Mouse (Mus musculus): ENCODE data around the gene Slc37a4. TPM values are rescaled to one million over a fixed set of nuclear protein-coding genes. Genes with fewer than 3 reads are reported as not detected.
A peak's percentile ranks its signal among the peaks of the same experiment; 100 is the strongest.

Slc37a4 gene
- 37.8 and 38.1 TPM in 2 replicates for polyA plus RNA-seq (2014; fragmentation: Nextera tagmentation; extraction: Ambion mirVana)

DNA sequence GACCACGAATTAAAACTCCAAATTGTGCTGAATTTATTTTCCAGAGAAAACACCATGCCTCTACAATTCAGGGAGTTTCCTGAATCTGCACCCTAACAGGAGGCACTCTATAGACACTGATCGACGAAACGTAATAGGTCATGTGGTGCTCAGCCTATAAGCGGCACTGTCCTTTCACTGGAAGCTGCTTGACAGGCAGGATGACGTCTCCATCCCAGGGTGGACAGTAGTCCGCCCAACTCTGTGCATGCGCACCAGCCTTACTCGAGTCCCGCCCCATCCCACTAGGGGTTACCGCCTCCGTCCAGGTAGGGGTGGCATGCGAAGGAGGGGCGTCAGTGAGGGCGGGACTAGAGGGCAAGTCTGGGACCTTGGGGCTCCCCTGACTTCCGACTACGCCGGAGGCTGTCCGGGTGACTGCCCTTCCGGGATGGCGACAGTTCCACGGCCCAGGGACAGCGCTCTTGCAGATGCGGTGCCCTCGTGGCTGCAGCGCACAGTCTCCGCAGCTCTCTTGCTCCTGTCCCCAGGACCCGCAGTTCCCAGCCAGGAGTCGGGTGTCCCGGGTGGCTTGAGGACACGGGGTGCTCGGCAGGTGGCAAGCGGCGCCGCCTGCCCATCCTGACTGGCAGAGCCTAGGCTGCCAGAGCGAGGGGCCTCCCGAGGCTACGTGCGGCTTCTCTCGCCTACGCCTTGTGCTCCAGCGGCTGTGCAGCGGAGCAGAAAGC is at the start of gene Slc37a4:
Gene Slc37a4 (plus strand): TSS at position 169 of the 728 bp plus-strand sequence.
- under 1% methylated on average over 43 of the region's 43 CpGs for WGBS

DNA sequence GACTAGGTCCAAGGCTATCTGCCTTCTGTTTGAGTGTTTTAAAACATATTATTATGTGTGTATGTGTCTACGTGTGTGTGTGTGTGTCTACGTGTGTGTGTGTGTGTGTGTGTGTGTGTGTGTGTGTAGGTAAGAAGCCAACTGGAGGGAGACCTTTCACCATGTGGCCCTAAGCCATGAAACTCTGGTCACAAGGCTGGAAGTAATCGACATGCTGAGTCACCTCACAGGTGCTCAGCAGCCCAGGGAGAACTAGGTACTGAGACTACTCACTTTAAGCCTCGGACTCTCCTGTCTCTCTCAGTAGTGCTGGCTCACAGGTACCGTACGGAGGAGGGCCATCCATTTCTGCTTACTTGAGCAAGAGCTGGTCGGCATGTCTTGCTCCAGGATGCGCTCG is 49.5 kb upstream of the Slc37a4 start:
- no peak overlapping the region for H3K4me3 ChIP-seq (ENCODE audit: low read depth, low read length)
- 90% methylated on average over 9 of the region's 9 CpGs for WGBS
- H3K27ac ChIP-seq (ENCODE audit: low read depth): no peak overlapping the region
- DNase-seq (ENCODE audit: low spot score) (no peak), ATAC-seq (replicated peaks; ENCODE audit: low FRiP score, low TSS enrichment, low read depth) (no peak)
- peaks cover 57% of the 10 kb centered on the region for H3K36me3 ChIP-seq (ENCODE audit: control insufficient read depth, insufficient read depth, low read length)
- H3K4me1 ChIP-seq (replicated peaks; ENCODE audit: control insufficient read depth, insufficient read depth, low read length): peaks cover 9% of the 10 kb centered on the region
- H3K9me3 ChIP-seq (ENCODE audit: control insufficient read depth, low read length): no peaks in the 10 kb centered on the region
- no peak overlapping the region for H3K4me2 ChIP-seq (ENCODE audit: low read length)
- no peak overlapping the region for H3K9ac ChIP-seq (ENCODE audit: low read length)
- H3K27me3 ChIP-seq (replicated peaks; ENCODE audit: control insufficient read depth, insufficient read depth, low read length): no peaks in the 10 kb centered on the region

More for the DNA sequence above, at the start of gene Slc37a4:
- Histone ChIP-seq H3K9ac (ENCODE audit: low read length) (peak within 1 kb of the TSS; percentile 72), H3K27me3 (replicated peaks; ENCODE audit: control insufficient read depth, insufficient read depth, low read length) (no peaks in the 10 kb centered on the region), H3K4me2 (ENCODE audit: low read length) (peak within 1 kb of the TSS; percentile 87), H3K9me3 (ENCODE audit: control insufficient read depth, low read length) (no peaks in the 10 kb centered on the region), H3K4me1 (replicated peaks; ENCODE audit: control insufficient read depth, insufficient read depth, low read length) (peaks cover 5% of the 10 kb centered on the region; the same call in 1 of the 2 replicates), H3K36me3 (ENCODE audit: control insufficient read depth, insufficient read depth, low read length) (peaks cover 35% of the 10 kb centered on the region), H3K27ac (ENCODE audit: low read depth) (peak within 1 kb of the TSS; percentile 65), H3K4me3 (ENCODE audit: low read depth, low read length) (peak within 1 kb of the TSS; percentile 83)
- ATAC-seq (replicated peaks; ENCODE audit: low FRiP score, low TSS enrichment, low read depth): peak; percentile 96
- peak; percentile 91 for DNase-seq (ENCODE audit: low spot score)

DNA sequence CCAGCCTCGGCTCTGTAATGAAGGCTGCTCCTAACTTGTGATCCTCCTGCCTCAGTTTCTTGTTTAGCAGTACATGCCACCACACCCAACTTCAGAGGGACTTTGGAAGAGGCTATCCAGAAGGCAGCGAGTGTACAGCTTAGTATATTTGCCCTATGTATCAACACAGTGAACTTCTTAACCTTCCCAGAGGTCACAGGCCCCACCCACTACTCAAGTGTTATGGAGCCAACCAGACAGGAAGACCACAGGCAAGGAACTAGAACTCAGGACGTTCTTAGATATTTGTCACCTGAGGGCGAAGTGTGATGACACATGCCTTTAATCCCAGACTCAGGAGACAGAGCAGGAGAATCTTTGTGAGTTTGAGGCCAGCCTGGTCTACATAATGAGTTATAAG is 49.0 kb upstream of the Slc37a4 start:
- H3K36me3 ChIP-seq (ENCODE audit: control insufficient read depth, insufficient read depth, low read length): peaks cover 61% of the 10 kb centered on the region
- H3K4me2 ChIP-seq (ENCODE audit: low read length): no peak overlapping the region
- no peaks in the 10 kb centered on the region for H3K9me3 ChIP-seq (ENCODE audit: control insufficient read depth, low read length)
- no peak overlapping the region for H3K4me3 ChIP-seq (ENCODE audit: low read depth, low read length)
- no peak for ATAC-seq (replicated peaks; ENCODE audit: low FRiP score, low TSS enrichment, low read depth)
- DNase-seq (ENCODE audit: low spot score): no peak
- H3K4me1 ChIP-seq (replicated peaks; ENCODE audit: control insufficient read depth, insufficient read depth, low read length): peaks cover 6% of the 10 kb centered on the region
- no peaks in the 10 kb centered on the region for H3K27me3 ChIP-seq (replicated peaks; ENCODE audit: control insufficient read depth, insufficient read depth, low read length)
- no peak overlapping the region for H3K9ac ChIP-seq (ENCODE audit: low read length)
- 92% methylated on average over 4 of the region's 4 CpGs for WGBS
- H3K27ac ChIP-seq (ENCODE audit: low read depth): no peak overlapping the region

DNA sequence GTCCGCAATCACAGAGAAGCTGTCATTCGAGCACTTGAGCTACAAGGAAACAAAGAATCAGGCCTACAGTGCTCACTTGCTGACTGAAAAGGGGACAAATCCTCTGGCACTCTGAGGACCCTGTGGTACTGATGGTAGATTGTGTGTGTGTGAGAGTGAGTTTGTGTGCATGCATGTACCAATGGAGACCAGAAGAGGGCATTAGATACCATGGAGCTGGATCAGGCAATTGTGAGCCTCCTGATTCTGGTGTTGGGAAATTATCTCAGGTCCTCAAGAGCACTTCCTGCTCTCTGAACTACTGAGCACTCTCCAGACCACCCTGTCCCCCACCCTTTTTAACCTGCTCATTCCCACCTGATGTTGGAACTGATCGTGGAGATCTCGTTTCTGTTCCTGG is 48.1 kb upstream of the Slc37a4 start:
- H3K27me3 ChIP-seq (replicated peaks; ENCODE audit: control insufficient read depth, insufficient read depth, low read length): no peaks in the 10 kb centered on the region
- H3K4me1 ChIP-seq (replicated peaks; ENCODE audit: control insufficient read depth, insufficient read depth, low read length): no peaks in the 10 kb centered on the region
- WGBS: 98% methylated on average over 4 of the region's 4 CpGs
- no peak overlapping the region for H3K9ac ChIP-seq (ENCODE audit: low read length)
- ATAC-seq (replicated peaks; ENCODE audit: low FRiP score, low TSS enrichment, low read depth) (no peak), DNase-seq (ENCODE audit: low spot score) (no peak)
- no peak overlapping the region for H3K4me2 ChIP-seq (ENCODE audit: low read length)
- H3K27ac ChIP-seq (ENCODE audit: low read depth): no peak overlapping the region
- peaks cover 70% of the 10 kb centered on the region for H3K36me3 ChIP-seq (ENCODE audit: control insufficient read depth, insufficient read depth, low read length)
- H3K4me3 ChIP-seq (ENCODE audit: low read depth, low read length): no peak overlapping the region
- no peaks in the 10 kb centered on the region for H3K9me3 ChIP-seq (ENCODE audit: control insufficient read depth, low read length)

DNA sequence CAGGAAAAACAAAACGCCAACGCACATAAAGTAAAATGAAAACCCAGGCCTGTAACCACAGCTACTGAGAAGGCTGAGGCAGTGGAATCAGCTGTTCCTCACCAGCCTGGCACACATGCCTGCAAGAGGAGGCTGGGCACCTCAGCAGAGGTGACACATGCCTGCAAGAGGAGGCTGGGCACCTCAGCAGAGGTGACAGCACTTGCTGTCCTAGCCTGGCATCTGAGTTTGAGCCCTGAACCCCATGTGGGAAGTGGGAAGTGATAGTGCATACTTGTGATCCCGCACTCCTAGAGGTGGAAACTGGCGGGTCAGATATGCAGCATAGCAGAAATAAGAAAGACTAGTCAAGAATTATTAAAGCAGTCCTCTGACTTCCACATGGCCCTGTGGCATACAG is 45.3 kb upstream of the Slc37a4 start:
- WGBS: 94% methylated on average over 4 of the region's 4 CpGs
- no peaks in the 10 kb centered on the region for H3K27me3 ChIP-seq (replicated peaks; ENCODE audit: control insufficient read depth, insufficient read depth, low read length)
- no peak for DNase-seq (ENCODE audit: low spot score)
- no peak overlapping the region for H3K9ac ChIP-seq (ENCODE audit: low read length)
- ATAC-seq (replicated peaks; ENCODE audit: low FRiP score, low TSS enrichment, low read depth): no peak
- H3K4me2 ChIP-seq (ENCODE audit: low read length): no peak overlapping the region
- no peaks in the 10 kb centered on the region for H3K4me1 ChIP-seq (replicated peaks; ENCODE audit: control insufficient read depth, insufficient read depth, low read length)
- no peak overlapping the region for H3K4me3 ChIP-seq (ENCODE audit: low read depth, low read length)
- no peak overlapping the region for H3K27ac ChIP-seq (ENCODE audit: low read depth)
- H3K36me3 ChIP-seq (ENCODE audit: control insufficient read depth, insufficient read depth, low read length): peaks cover 99% of the 10 kb centered on the region
- no peaks in the 10 kb centered on the region for H3K9me3 ChIP-seq (ENCODE audit: control insufficient read depth, low read length)

DNA sequence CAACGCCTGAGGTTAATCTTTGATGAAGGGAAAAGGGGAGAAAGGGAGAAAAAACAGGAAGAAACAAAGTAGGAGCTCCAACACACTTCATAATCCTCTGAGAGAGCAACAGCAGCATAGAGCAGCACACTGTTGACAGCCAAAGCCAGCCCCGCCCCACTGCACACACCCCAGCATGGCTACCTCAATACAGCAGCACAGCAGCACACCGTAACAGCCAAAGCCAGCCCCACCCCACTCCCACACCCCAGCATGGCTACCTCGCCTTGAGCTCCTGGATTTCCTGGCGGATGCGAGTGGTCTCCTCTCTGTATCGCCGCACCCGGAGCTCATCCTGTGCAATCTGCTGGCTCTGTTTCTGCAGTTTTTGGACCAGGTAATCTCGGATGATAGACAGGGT is 44.3 kb upstream of the Slc37a4 start:
- 97% methylated on average over 10 of the region's 10 CpGs for WGBS
- Histone ChIP-seq H3K9me3 (ENCODE audit: control insufficient read depth, low read length) (no peaks in the 10 kb centered on the region), H3K9ac (ENCODE audit: low read length) (no peak overlapping the region), H3K4me1 (replicated peaks; ENCODE audit: control insufficient read depth, insufficient read depth, low read length) (no peaks in the 10 kb centered on the region), H3K4me2 (ENCODE audit: low read length) (no peak overlapping the region), H3K27me3 (replicated peaks; ENCODE audit: control insufficient read depth, insufficient read depth, low read length) (no peaks in the 10 kb centered on the region), H3K27ac (ENCODE audit: low read depth) (no peak overlapping the region), H3K4me3 (ENCODE audit: low read depth, low read length) (no peak overlapping the region), H3K36me3 (ENCODE audit: control insufficient read depth, insufficient read depth, low read length) (peaks cover 99% of the 10 kb centered on the region)
- no peak for DNase-seq (ENCODE audit: low spot score)
- ATAC-seq (replicated peaks; ENCODE audit: low FRiP score, low TSS enrichment, low read depth): no peak

DNA sequence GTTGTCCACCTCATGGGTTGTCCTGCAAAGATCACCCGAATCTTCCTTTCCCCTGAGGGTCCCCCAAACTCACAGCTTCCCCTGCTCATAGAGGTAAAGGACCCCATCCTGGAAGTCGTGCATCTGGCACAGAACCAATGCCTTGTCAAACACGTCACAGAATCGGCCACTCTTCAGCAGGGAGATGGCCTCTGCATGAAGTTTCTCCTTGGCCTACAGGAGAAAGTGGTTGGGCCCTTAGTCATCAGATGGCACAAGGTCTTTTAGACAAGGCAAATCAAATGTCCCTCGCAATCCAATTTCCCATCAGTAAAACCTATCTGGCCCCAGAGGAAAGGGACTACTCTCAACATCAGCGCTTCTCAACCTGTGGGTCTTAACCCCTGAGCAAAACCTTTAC is 43.5 kb upstream of the Slc37a4 start:
- peaks cover 97% of the 10 kb centered on the region for H3K36me3 ChIP-seq (ENCODE audit: control insufficient read depth, insufficient read depth, low read length)
- 94% methylated on average over 6 of the region's 6 CpGs for WGBS
- ATAC-seq (replicated peaks; ENCODE audit: low FRiP score, low TSS enrichment, low read depth): no peak

DNA sequence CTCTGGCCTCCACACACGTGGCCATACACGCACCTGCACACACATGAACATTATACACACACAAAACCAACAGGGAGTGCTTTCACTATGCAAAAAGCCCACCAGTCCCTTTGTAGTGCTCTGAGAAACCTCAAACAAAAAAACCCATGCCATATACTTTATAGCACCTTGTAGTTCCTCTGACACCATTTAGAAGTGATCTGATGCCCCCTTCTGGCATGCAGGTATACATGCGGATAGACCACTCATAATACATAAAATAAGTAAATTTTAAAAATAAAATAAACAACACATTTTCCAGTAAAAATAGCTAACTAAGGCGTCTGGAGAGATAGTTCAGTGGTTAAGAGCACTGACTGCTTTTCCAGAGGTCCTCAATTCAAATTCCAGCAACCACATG is 39.4 kb upstream of the Slc37a4 start:
- Histone ChIP-seq H3K9ac (ENCODE audit: low read length) (no peak overlapping the region), H3K27me3 (replicated peaks; ENCODE audit: control insufficient read depth, insufficient read depth, low read length) (no peaks in the 10 kb centered on the region), H3K9me3 (ENCODE audit: control insufficient read depth, low read length) (no peaks in the 10 kb centered on the region), H3K4me3 (ENCODE audit: low read depth, low read length) (no peak overlapping the region), H3K27ac (ENCODE audit: low read depth) (no peak overlapping the region), H3K36me3 (ENCODE audit: control insufficient read depth, insufficient read depth, low read length) (peaks cover 73% of the 10 kb centered on the region), H3K4me1 (replicated peaks; ENCODE audit: control insufficient read depth, insufficient read depth, low read length) (peaks cover 8% of the 10 kb centered on the region; the same call in 1 of the 2 replicates), H3K4me2 (ENCODE audit: low read length) (no peak overlapping the region)
- 76% methylated on average over 4 of the region's 4 CpGs for WGBS
- no peak for ATAC-seq (replicated peaks; ENCODE audit: low FRiP score, low TSS enrichment, low read depth)
- no peak for DNase-seq (ENCODE audit: low spot score)

More for the DNA sequence above, 43.5 kb upstream of the Slc37a4 start:
- Histone ChIP-seq H3K27me3 (replicated peaks; ENCODE audit: control insufficient read depth, insufficient read depth, low read length) (no peaks in the 10 kb centered on the region), H3K27ac (ENCODE audit: low read depth) (no peak overlapping the region), H3K9ac (ENCODE audit: low read length) (no peak overlapping the region), H3K4me3 (ENCODE audit: low read depth, low read length) (no peak overlapping the region), H3K4me1 (replicated peaks; ENCODE audit: control insufficient read depth, insufficient read depth, low read length) (no peaks in the 10 kb centered on the region), H3K4me2 (ENCODE audit: low read length) (no peak overlapping the region), H3K9me3 (ENCODE audit: control insufficient read depth, low read length) (no peaks in the 10 kb centered on the region)
- DNase-seq (ENCODE audit: low spot score): no peak

Measured in intestine, embryonic 14.5 days (tissue).